Mouse (Mus musculus): ENCODE results near the gene Rbm4. TPM values are rescaled to one million over a fixed set of nuclear protein-coding genes. Genes with fewer than 3 reads are reported as not detected.

Rbm4 gene
- total RNA-seq (2021) (10 to 100 TPM; 39.4 to 46.3 TPM), polyA plus RNA-seq (2012; rRNA removed) (39.2 and 63.1 TPM in 2 replicates)
- long read RNA-seq, partial matches to known transcripts, result 1 of 13 reads
- long read RNA-seq, other reads (novel, unspliced or antisense), result 0 of 13 reads

GRCm38 (mm10) chr19:4793831-4794422, at the start of gene Rbm4:
Rbm4 (minus strand) TSS chr19:4793901.
- Histone ChIP-seq H3K79me2 (replicated peaks; ENCODE audit: control insufficient read depth, insufficient read depth, low read length) (peaks cover 8% of the 10 kb centered on the region), H3K4me1 (ENCODE audit: control insufficient read depth, insufficient read depth, low read length) (peaks cover 4% of the 10 kb centered on the region), H3K36me3 (ENCODE audit: control insufficient read depth, insufficient read depth, low read length) (peaks cover 27% of the 10 kb centered on the region), H3K27me3 (ENCODE audit: control insufficient read depth, insufficient read depth, low read length) (no peaks in the 10 kb centered on the region), H3K9ac (ENCODE audit: low read depth, low read length) (peak within 1 kb of the TSS; percentile 60), H3K27ac (peak within 1 kb of the TSS; percentile 84), H3K4me3 (peak within 1 kb of the TSS; percentile 97)
- peak; percentile 93 to 98 for DNase-seq
- intact Hi-C loops (cut with DNase I), result loop anchor here (2.0 to 5.0 kb wide), 2 partner anchors 15 to 37 kb away; partner anchors contain the start of gene Rbm4b
- TF ChIP-seq CTCF (IDR thresholded peaks at IDR 0.05) (no peak), POLR2A (IDR thresholded peaks at IDR 0.05; ENCODE audit: insufficient read depth, low read depth, low read length) (peak; percentile 86; the same call in 1 of the 2 replicates)
- under 1% methylated on average over 31 of the region's 31 CpGs for WGBS

DNA sequence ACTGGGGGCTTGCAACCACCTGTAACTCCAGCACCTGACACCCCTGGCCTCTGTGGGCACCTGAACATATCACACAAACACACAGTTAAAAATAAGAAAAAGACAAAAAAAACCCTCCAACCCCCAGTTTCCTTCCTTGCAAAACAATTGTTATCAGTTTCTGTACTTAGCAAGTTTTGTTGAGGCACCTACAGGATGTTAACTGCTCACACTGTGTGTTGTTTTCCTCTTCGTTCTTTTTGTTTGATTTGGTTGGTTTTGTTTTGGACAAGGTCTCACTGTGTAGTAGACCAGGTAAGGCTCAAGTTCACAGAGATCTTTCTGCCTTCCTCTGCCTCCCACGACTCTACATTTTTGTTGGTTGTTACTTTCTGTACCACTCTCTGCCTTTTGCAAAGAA, 48.9 kb upstream of the Rbm4 start:
- Histone ChIP-seq H3K27ac (no peak overlapping the region), H3K4me3 (no peak overlapping the region), H3K79me2 (replicated peaks; ENCODE audit: control insufficient read depth, insufficient read depth, low read length) (no peaks in the 10 kb centered on the region), H3K4me1 (ENCODE audit: control insufficient read depth, insufficient read depth, low read length) (peaks cover 3% of the 10 kb centered on the region), H3K36me3 (ENCODE audit: control insufficient read depth, insufficient read depth, low read length) (no peaks in the 10 kb centered on the region), H3K27me3 (ENCODE audit: control insufficient read depth, insufficient read depth, low read length) (no peaks in the 10 kb centered on the region), H3K9ac (ENCODE audit: low read depth, low read length) (no peak overlapping the region)
- no peak for DNase-seq
- intact Hi-C loops (cut with DNase I), result no loop called here
- TF ChIP-seq CTCF (IDR thresholded peaks at IDR 0.05), result no peak
- no peak for TF ChIP-seq EP300 (IDR thresholded peaks at IDR 0.05; ENCODE audit: insufficient read depth, low read depth, low read length)
- no peak for TF ChIP-seq POLR2A (IDR thresholded peaks at IDR 0.05; ENCODE audit: insufficient read depth, low read depth, low read length)
- 41% methylated on average over 2 of the region's 2 CpGs for WGBS

GRCm38 (mm10) chr19:4840848-4841247, 47.1 kb upstream of the Rbm4 start:
- no peak for DNase-seq
- Histone ChIP-seq H3K9ac (ENCODE audit: low read depth, low read length) (no peak overlapping the region), H3K79me2 (replicated peaks; ENCODE audit: control insufficient read depth, insufficient read depth, low read length) (no peaks in the 10 kb centered on the region), H3K27me3 (ENCODE audit: control insufficient read depth, insufficient read depth, low read length) (no peaks in the 10 kb centered on the region), H3K36me3 (ENCODE audit: control insufficient read depth, insufficient read depth, low read length) (no peaks in the 10 kb centered on the region), H3K4me1 (ENCODE audit: control insufficient read depth, insufficient read depth, low read length) (peaks cover 3% of the 10 kb centered on the region), H3K27ac (no peak overlapping the region), H3K4me3 (no peak overlapping the region)
- WGBS, result 74% methylated on average over 9 of the region's 9 CpGs
- intact Hi-C loops (cut with DNase I), result no loop called here
- no peak for TF ChIP-seq CTCF (IDR thresholded peaks at IDR 0.05)
- no peak for TF ChIP-seq EP300 (IDR thresholded peaks at IDR 0.05; ENCODE audit: insufficient read depth, low read depth, low read length)
- TF ChIP-seq POLR2A (IDR thresholded peaks at IDR 0.05; ENCODE audit: insufficient read depth, low read depth, low read length), result no peak

DNA sequence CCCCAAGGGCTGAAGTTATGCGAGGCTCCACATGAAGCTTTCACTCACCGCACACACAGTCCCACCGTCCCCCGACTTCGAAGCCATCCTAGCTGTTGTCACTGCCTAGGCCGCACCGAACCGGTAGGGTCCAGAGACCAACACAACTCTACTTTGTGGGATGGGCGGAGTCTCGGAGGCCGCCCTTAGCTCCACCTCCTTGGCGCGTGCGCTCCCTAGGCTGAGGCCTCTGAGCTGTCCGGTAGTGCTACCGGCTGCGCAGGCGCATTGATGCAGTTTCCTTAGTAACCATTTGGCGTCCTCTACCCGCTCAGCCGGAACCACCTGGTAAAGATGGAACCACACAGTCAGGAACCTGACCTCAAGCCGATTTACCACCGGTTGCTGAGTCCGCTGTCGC, 45.4 kb upstream of the Rbm4 start, which contains the start of the genes Ccs and Ccdc87:
TSS of gene Ccs (minus strand) at position 184 of the 400 bp plus-strand sequence.
TSS of gene Ccdc87 (plus strand) at position 218 of the 400 bp plus-strand sequence.
- 0 out of 2 replicates have a peak, but pooled peaks have one; percentile 24 for TF ChIP-seq EP300 (IDR thresholded peaks at IDR 0.05; ENCODE audit: insufficient read depth, low read depth, low read length)
- TF ChIP-seq CTCF (IDR thresholded peaks at IDR 0.05), result peak; percentile 32
- peak; percentile 88 for TF ChIP-seq POLR2A (IDR thresholded peaks at IDR 0.05; ENCODE audit: insufficient read depth, low read depth, low read length)
- DNase-seq, result peak; percentile 96 to 98
- 1% methylated on average over 25 of the region's 25 CpGs for WGBS
- H3K79me2 ChIP-seq (replicated peaks; ENCODE audit: control insufficient read depth, insufficient read depth, low read length), result no peaks in the 10 kb centered on the region
- peak within 1 kb of the TSS; percentile 49 for H3K27ac ChIP-seq
- peak within 1 kb of the TSS; percentile 55 for H3K4me3 ChIP-seq
- no peaks in the 10 kb centered on the region for H3K36me3 ChIP-seq (ENCODE audit: control insufficient read depth, insufficient read depth, low read length)
- intact Hi-C loops (cut with DNase I), result loop anchor here (2.0 to 10.0 kb wide), 2 partner anchors 28 to 324 kb away; partner anchors contain the start of genes Gm21992, Pcx and Rbm14
- peaks cover 3% of the 10 kb centered on the region for H3K4me1 ChIP-seq (ENCODE audit: control insufficient read depth, insufficient read depth, low read length)
- H3K27me3 ChIP-seq (ENCODE audit: control insufficient read depth, insufficient read depth, low read length), result no peaks in the 10 kb centered on the region
- peak within 1 kb of the TSS; percentile 68 for H3K9ac ChIP-seq (ENCODE audit: low read depth, low read length)

- Histone ChIP-seq H3K27me3 (ENCODE audit: control insufficient read depth, insufficient read depth, low read length) (no peaks in the 10 kb centered on the region), H3K9ac (ENCODE audit: low read depth, low read length) (peak overlapping the region; percentile 68), H3K79me2 (replicated peaks; ENCODE audit: control insufficient read depth, insufficient read depth, low read length) (no peaks in the 10 kb centered on the region), H3K4me3 (peak overlapping the region; percentile 55), H3K27ac (peak overlapping the region; percentile 49), H3K36me3 (ENCODE audit: control insufficient read depth, insufficient read depth, low read length) (no peaks in the 10 kb centered on the region), H3K4me1 (ENCODE audit: control insufficient read depth, insufficient read depth, low read length) (peaks cover 3% of the 10 kb centered on the region)
- WGBS, result 21% methylated on average over 10 of the region's 10 CpGs
- DNase-seq, result no peak
- TF ChIP-seq EP300 (IDR thresholded peaks at IDR 0.05; ENCODE audit: insufficient read depth, low read depth, low read length), result no peak
- TF ChIP-seq POLR2A (IDR thresholded peaks at IDR 0.05; ENCODE audit: insufficient read depth, low read depth, low read length), result no peak
- TF ChIP-seq CTCF (IDR thresholded peaks at IDR 0.05), result no peak
- intact Hi-C loops (cut with DNase I), result loop anchor here (2.0 to 10.0 kb wide), 2 partner anchors 28 to 324 kb away; partner anchors contain the start of genes Gm21992, Pcx and Rbm14
These were observed 44.9 kb upstream of the Rbm4 start for GRCm38 (mm10) chr19:4838526-4839140.
